Mouse (Mus musculus) forebrain, embryonic 16.5 days (tissue): ENCODE data around the gene Heatr6. TPM values are rescaled to one million over a fixed set of nuclear protein-coding genes. Genes with fewer than 3 reads are reported as not detected.
A peak's percentile ranks its signal among the peaks of the same experiment; 100 is the strongest.

Experiments
- ATAC-seq: fragments of 200-750 bp; cut with Nextera tagmentation; 2 replicates; pipeline ENCODE4 v1.8.0; 2017; ENCODE audit warnings: mild to moderate bottlenecking, moderate library complexity
- H3K27ac ChIP-seq: fragments of 300-500 bp; sonication (generic); 2 replicates; pipeline ENCODE4 v1.5.1; 2014; ENCODE audit warnings: low read length, control low read depth
- H3K27me3 ChIP-seq: fragments of 300-500 bp; sonication (generic); replicated peaks from 2 replicates; pipeline ENCODE4 v1.6.1; 2014; ENCODE audit warnings: low read length; ENCODE audit not compliant: control insufficient read depth, insufficient read depth
- H3K36me3 ChIP-seq: fragments of 300-500 bp; sonication (generic); 2 replicates; pipeline ENCODE4 v1.6.1; 2014; ENCODE audit not compliant: control insufficient read depth, insufficient read depth
- H3K4me1 ChIP-seq: fragments of 300-500 bp; sonication (generic); replicated peaks from 2 replicates; pipeline ENCODE4 v1.6.1; 2014; ENCODE audit warnings: low read length; ENCODE audit not compliant: control insufficient read depth, insufficient read depth
- H3K4me2 ChIP-seq: fragments of 300-500 bp; sonication (generic); 2 replicates; pipeline ENCODE4 v1.6.1; 2014; ENCODE audit warnings: mild to moderate bottlenecking, low read length, control low read depth
- H3K4me3 ChIP-seq: fragments of 300-500 bp; sonication (generic); replicated peaks from 2 replicates; pipeline ENCODE4 v1.5.1; 2014; ENCODE audit warnings: mild to moderate bottlenecking, low read length, control low read depth
- H3K9ac ChIP-seq: fragments of 300-500 bp; sonication (generic); replicated peaks from 2 replicates; pipeline ENCODE4 v1.6.1; 2014; ENCODE audit warnings: low read depth, low read length, control low read depth
- H3K9me3 ChIP-seq: fragments of 300-500 bp; sonication (generic); 2 replicates; pipeline ENCODE4 v1.6.1; 2016; ENCODE audit warnings: low read length; ENCODE audit not compliant: control insufficient read depth
- WGBS: fragments of 180-500 bp; shearing (Covaris S2); extraction: QIAGEN DNeasy Blood & Tissue Kit; methylation state at CpG from one replicate; pipeline ENCODE4 v1.1.7; 2014; 5-methylcytosine and 5-hydroxymethylcytosine counted together
- polyA plus RNA-seq: library from polyadenylated mRNA; unstranded; fragments of >200 nt; fragmentation: Nextera tagmentation; extraction: Ambion mirVana; gene quantifications from 2 replicates; pipeline ENCODE4 v1.2.1, GENCODE M21; 2015

The Heatr6 gene
- polyA plus RNA-seq, 1 experiment from 2014 or later: 41.0 TPM

DNA sequence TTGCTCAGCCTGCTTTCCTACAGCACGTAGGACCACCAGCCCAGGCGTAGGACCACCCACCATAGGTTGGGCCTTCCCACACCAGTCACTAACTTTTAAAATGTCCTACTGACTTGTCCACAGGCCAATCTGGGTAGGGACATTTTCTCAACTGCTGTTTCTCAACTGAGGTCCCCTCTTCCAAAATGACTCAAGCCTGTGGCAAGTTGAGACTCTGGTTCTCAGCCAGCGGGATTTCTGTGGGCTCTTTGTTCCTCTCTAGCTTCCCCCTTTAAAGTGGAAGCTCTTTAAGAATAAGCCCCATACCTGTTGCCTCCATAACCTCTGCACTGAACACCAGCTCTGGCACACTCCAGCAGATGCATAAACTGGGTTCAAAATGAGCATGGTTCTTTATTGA lies 10.0 kb upstream of the Heatr6 start:
- H3K27me3 ChIP-seq: peaks cover 9% of the 10 kb centered on the region
- H3K4me2 ChIP-seq: no peak overlapping the region
- no peak overlapping the region for H3K9ac ChIP-seq
- H3K27ac ChIP-seq: no peak overlapping the region
- no peaks in the 10 kb centered on the region for H3K36me3 ChIP-seq
- 93% methylated on average over 3 of the region's 3 CpGs for WGBS
- no peaks in the 10 kb centered on the region for H3K4me1 ChIP-seq
- H3K4me3 ChIP-seq: no peak overlapping the region
- no peaks in the 10 kb centered on the region for H3K9me3 ChIP-seq
- no peak for ATAC-seq

DNA sequence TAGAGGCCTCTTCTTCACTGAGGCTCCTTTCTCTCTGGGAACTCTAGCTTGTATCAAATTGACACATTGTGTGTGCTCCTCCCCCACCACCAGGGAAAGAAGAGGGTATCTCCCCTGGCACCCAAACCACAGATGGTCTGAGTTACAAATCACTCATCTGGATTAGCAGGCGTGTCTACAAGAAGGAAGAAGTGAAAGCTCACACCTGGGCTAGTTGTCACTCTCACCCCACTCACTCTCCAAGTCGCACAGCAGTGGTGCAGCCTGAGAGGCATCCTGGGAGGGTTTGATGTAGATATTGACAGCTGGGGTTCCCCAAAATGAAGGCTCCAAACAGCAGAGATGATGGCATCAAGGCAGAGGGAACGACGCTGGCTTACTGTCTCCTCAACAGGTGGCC lies 7.3 kb upstream of the Heatr6 start:
- 78% methylated on average over 4 of the region's 4 CpGs for WGBS
- Histone ChIP-seq H3K36me3 (no peaks in the 10 kb centered on the region), H3K9ac (no peak overlapping the region), H3K4me1 (no peaks in the 10 kb centered on the region), H3K4me2 (no peak overlapping the region), H3K4me3 (no peak overlapping the region), H3K9me3 (no peaks in the 10 kb centered on the region), H3K27me3 (peaks cover 11% of the 10 kb centered on the region), H3K27ac (no peak overlapping the region)
- ATAC-seq: no peak

DNA sequence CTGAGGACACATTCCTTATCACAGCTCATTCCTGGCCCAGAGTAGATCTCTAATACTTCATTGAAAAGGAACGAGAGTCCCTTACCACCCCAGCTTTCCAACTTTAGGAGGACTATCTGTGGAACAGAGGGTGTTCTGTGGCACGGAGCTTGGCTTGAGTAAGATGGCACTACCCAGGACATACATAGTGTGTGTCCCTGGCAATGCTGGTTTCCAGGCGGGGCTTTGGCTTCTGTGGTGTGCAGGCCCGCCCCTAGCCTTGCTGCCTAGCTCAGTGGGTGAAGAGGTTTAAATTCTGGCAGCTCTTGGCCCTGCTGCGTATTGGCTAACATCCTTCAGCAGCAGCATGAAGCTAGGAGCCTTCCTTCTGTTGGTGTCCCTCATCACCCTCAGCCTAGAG lies 6.8 kb upstream of the Heatr6 start, which contains the start of gene Wfdc21:
Gene Wfdc21, plus strand, starts transcription at position 260 of the 400 bp plus-strand sequence.
- Histone ChIP-seq H3K27ac (no peak within 1 kb of the TSS), H3K4me3 (no peak within 1 kb of the TSS), H3K27me3 (peaks cover 13% of the 10 kb centered on the region), H3K9me3 (no peaks in the 10 kb centered on the region), H3K4me2 (no peak within 1 kb of the TSS), H3K9ac (no peak within 1 kb of the TSS), H3K4me1 (no peaks in the 10 kb centered on the region), H3K36me3 (no peaks in the 10 kb centered on the region)
- ATAC-seq: no peak
- WGBS: 70% methylated on average over 5 of the region's 5 CpGs

DNA sequence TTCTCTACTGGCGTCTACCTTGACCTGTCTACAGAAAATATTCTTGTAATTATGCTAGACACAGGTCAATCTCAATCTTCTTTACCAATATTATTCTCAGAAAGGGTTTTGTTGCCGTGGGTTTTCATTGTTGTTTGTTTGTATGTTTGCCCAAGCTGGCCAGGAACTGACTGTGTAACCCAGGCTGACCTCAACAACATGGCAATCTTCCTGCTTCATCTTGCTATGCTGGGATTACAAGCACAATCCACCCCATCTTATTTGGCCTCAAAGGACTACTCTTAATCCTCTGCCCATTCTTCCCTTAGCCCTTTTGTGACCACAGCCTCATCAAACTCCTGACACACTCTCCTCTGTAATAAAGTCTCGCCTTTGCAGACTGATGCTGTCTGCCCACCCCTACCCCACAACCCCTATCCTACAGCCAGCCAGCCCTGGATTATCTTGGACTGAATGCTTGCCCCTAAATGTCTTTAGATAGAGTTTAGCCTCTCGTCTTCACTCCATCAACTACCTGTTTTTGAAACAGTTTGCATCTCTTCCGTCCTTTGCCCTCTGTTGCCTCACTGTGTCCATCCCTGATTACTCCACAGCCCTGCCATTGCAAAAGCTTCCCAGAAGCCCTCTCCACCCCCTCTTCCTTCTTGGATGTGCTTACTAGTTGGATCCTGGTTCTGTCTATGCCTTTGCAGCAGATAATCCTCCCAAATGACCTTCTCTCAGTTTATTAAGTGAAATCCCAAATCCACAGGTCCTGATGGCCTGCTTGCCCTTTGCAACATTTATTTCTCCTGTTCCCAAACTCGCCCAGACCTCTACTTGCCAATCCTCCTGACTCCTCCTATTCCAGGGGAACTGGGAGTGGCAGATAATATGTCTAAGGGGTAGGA lies 5.9 kb upstream of the Heatr6 start:
- Histone ChIP-seq H3K9me3 (no peaks in the 10 kb centered on the region), H3K4me2 (no peak overlapping the region), H3K27ac (no peak overlapping the region), H3K27me3 (peaks cover 19% of the 10 kb centered on the region), H3K9ac (no peak overlapping the region), H3K36me3 (no peaks in the 10 kb centered on the region), H3K4me1 (no peaks in the 10 kb centered on the region), H3K4me3 (no peak overlapping the region)
- no peak for ATAC-seq
- WGBS: 73% methylated on average over 6 of the region's 6 CpGs

DNA sequence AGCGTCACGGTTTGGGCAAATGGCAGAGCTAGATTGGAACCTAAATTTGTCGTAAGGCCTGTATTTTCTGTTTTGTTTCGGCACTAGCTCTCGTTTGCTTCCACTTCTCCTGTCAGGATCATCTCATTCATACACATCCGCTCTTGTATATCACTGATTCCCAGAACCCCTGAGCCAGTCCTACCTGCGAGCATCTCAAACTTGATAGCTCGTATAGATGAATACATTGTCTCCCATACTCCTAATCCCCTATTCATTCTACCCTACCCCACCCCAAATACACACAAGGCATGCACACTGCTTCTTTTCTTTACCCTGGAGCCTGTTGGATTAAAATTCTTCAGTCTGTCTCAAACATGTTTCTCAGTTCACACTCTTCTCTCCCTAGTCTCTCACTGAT lies 731 bp downstream of the Heatr6 start:
- Histone ChIP-seq H3K4me2 (peak overlapping the region; percentile 65), H3K4me1 (peaks cover 16% of the 10 kb centered on the region), H3K4me3 (peak overlapping the region; percentile 72), H3K36me3 (peaks cover 15% of the 10 kb centered on the region), H3K27ac (peak overlapping the region; percentile 86), H3K9me3 (no peaks in the 10 kb centered on the region), H3K9ac (peak overlapping the region; percentile 75), H3K27me3 (peaks cover 9% of the 10 kb centered on the region; the same call in 1 of the 2 replicates)
- ATAC-seq: no peak
- WGBS: under 1% methylated on average over 8 of the region's 8 CpGs

DNA sequence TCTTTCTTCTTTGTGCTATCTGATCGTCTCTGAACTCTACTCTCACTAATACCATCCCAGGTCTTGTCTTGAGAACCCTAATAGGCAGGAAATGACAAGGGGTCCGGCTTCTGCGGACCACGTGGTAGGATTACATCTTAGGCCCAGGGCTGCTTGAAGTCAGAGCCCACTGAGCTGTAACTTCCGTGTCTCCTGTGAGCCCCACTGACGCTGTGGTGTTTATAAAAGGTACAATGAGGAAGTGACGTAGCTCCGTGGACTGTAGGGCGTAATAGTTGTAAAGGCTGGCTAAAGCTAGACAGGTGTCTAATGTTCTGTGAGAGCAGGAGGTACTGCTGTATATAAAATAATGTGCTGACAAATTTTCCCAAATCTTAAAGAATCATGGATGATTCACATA lies 13.8 kb downstream of the Heatr6 start:
- Histone ChIP-seq H3K4me2 (no peak overlapping the region), H3K36me3 (peaks cover 72% of the 10 kb centered on the region), H3K9ac (no peak overlapping the region), H3K4me1 (no peaks in the 10 kb centered on the region), H3K9me3 (no peaks in the 10 kb centered on the region), H3K4me3 (no peak overlapping the region), H3K27me3 (no peaks in the 10 kb centered on the region), H3K27ac (no peak overlapping the region)
- 91% methylated on average over 9 of the region's 9 CpGs for WGBS
- ATAC-seq: no peak

DNA sequence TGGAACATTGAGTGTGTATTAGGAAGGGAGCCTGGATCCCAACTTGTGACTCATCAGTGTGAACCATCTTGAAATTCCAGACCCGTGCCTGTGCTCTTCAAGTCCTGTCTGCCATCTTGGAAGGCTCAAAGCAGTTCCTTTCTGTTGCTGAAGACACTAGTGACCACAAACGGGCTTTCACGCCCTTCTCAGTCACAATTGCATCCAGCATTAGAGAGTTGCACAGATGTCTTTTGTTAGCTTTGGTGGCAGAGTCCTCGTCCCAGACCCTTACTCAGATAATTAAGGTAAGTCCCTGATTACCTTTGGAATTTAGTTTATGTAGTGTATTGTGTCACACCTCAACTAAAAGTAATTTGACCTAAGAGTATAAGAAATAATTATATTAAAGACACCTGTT lies 15.5 kb downstream of the Heatr6 start:
- ATAC-seq: no peak
- WGBS: 84% methylated on average over 4 of the region's 4 CpGs
- H3K9ac ChIP-seq: no peak overlapping the region
- no peaks in the 10 kb centered on the region for H3K9me3 ChIP-seq
- no peak overlapping the region for H3K4me3 ChIP-seq
- H3K27ac ChIP-seq: no peak overlapping the region
- H3K4me2 ChIP-seq: no peak overlapping the region
- H3K4me1 ChIP-seq: no peaks in the 10 kb centered on the region
- peaks cover 69% of the 10 kb centered on the region for H3K36me3 ChIP-seq
- no peaks in the 10 kb centered on the region for H3K27me3 ChIP-seq

DNA sequence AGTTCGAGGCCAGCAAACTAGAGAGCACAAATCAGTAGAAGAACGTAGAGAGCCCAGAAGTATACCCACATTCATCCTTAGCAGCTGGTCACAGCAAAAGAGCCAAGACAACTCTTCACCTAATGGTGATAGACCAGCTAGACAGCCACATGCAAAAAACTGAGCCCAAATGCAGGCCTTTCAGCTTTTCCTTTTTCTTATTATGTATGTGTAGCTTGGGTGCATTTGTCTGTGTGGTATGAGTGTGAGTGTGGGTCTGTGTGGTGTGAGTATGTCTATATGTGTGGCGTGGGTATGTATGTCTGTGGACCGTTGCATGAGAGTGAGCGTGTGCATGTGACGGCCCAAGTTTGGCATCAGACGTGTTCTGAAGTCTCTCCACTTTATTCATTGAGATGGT lies 17.5 kb downstream of the Heatr6 start:
- H3K9ac ChIP-seq: no peak overlapping the region
- no peak for ATAC-seq
- no peaks in the 10 kb centered on the region for H3K9me3 ChIP-seq
- no peak overlapping the region for H3K27ac ChIP-seq
- H3K4me1 ChIP-seq: no peaks in the 10 kb centered on the region
- WGBS: 98% methylated on average over 7 of the region's 7 CpGs
- H3K4me2 ChIP-seq: no peak overlapping the region
- no peaks in the 10 kb centered on the region for H3K27me3 ChIP-seq
- H3K36me3 ChIP-seq: peaks cover 70% of the 10 kb centered on the region
- no peak overlapping the region for H3K4me3 ChIP-seq

DNA sequence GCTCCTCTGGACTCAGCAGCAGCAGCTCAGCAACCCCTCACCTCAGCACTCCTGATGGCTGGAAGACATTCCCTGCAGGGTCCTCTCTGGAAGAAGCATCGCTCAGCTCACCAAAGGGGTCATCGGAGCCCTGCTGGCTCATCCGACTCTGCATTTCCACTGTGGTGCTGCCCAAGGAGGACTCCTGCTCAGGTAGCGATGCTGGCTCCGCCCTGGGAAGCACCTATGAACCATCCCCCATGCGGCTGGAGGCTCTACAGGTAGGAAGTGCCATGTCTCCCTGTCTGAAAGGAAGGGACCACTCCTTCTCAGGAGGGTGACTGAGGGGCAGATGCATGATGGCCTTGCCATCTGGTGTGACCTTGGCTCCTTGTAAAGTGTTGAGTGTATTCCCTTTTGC lies 18.8 kb downstream of the Heatr6 start:
- Histone ChIP-seq H3K9ac (no peak overlapping the region), H3K36me3 (peaks cover 73% of the 10 kb centered on the region), H3K4me2 (no peak overlapping the region), H3K4me1 (no peaks in the 10 kb centered on the region), H3K9me3 (no peaks in the 10 kb centered on the region), H3K27me3 (no peaks in the 10 kb centered on the region), H3K27ac (no peak overlapping the region), H3K4me3 (no peak overlapping the region)
- ATAC-seq: no peak
- 98% methylated on average over 6 of the region's 6 CpGs for WGBS
